Mouse (Mus musculus): ENCODE data around the gene Sfrp4.

GRCm38 (mm10) chr13:19640203-19640851 is 17.4 kb downstream of the Sfrp4 start:
- TF ChIP-seq CTCF (IDR thresholded peaks at IDR 0.05; ENCODE audit: low read depth, low read length) (no peak), POLR2A (IDR thresholded peaks at IDR 0.05; ENCODE audit: extremely low read depth, insufficient read depth, low read length) (no peak)

All from liver, adult 2 months (tissue).